Mouse (Mus musculus): Measurements from ENCODE around the gene Sec31a. TPM values are rescaled to one million over a fixed set of nuclear protein-coding genes. Genes with fewer than 3 reads are reported as not detected.

The Sec31a gene
- total and polyA plus RNA-seq, 2 experiments from 2014 or later, result 85.0 to 227 TPM

- ATAC-seq (ENCODE audit: low FRiP score) (no peak), DNase-seq (ENCODE audit: low spot score) (no peak)
- H3K4me1 ChIP-seq (ENCODE audit: insufficient read depth, low read length), result no peaks in the 10 kb centered on the region
- H3K27me3 ChIP-seq (ENCODE audit: insufficient read depth, low read length), result no peaks in the 10 kb centered on the region
- WGBS, result 78% methylated on average over 6 of the region's 6 CpGs
- TF ChIP-seq CTCF (IDR thresholded peaks at IDR 0.05), result no peak
- no peaks in the 10 kb centered on the region for H3K9me3 ChIP-seq (ENCODE audit: low read length)
- H3K27ac ChIP-seq (ENCODE audit: low read depth, low read length), result no peak overlapping the region
- H3K36me3 ChIP-seq (ENCODE audit: insufficient read depth, low read length), result no peaks in the 10 kb centered on the region
- H3K4me3 ChIP-seq (ENCODE audit: low read depth, low read length), result no peak overlapping the region
- H3K9ac ChIP-seq (replicated peaks; ENCODE audit: low read length, poor library complexity, severe bottlenecking), result no peak overlapping the region
- H3K4me2 ChIP-seq (ENCODE audit: low read depth, low read length, poor library complexity, severe bottlenecking), result no peak overlapping the region
These were observed 73.6 kb downstream of the Sec31a start for GRCm38 (mm10) chr5:100342422-100342821.

GRCm38 (mm10) chr5:100341042-100341441, 75.0 kb downstream of the Sec31a start:
- H3K9me3 ChIP-seq (ENCODE audit: low read length), result no peaks in the 10 kb centered on the region
- no peak for TF ChIP-seq CTCF (IDR thresholded peaks at IDR 0.05)

GRCm38 (mm10) chr5:100337852-100338251, 78.2 kb downstream of the Sec31a start:
- ATAC-seq (ENCODE audit: low FRiP score), result no peak
- Histone ChIP-seq H3K4me3 (ENCODE audit: low read depth, low read length) (no peak overlapping the region), H3K9me3 (ENCODE audit: low read length) (no peaks in the 10 kb centered on the region), H3K4me1 (ENCODE audit: insufficient read depth, low read length) (no peaks in the 10 kb centered on the region), H3K27ac (ENCODE audit: low read depth, low read length) (no peak overlapping the region), H3K4me2 (ENCODE audit: low read depth, low read length, poor library complexity, severe bottlenecking) (no peak overlapping the region), H3K36me3 (ENCODE audit: insufficient read depth, low read length) (no peaks in the 10 kb centered on the region), H3K9ac (replicated peaks; ENCODE audit: low read length, poor library complexity, severe bottlenecking) (no peak overlapping the region), H3K27me3 (ENCODE audit: insufficient read depth, low read length) (no peaks in the 10 kb centered on the region)
- no peak for DNase-seq (ENCODE audit: low spot score)
- TF ChIP-seq CTCF (IDR thresholded peaks at IDR 0.05), result no peak
- 88% methylated on average over 4 of the region's 4 CpGs for WGBS

More at GRCm38 (mm10) chr5:100341042-100341441, 75.0 kb downstream of the Sec31a start:
- Histone ChIP-seq H3K27me3 (ENCODE audit: insufficient read depth, low read length) (no peaks in the 10 kb centered on the region), H3K36me3 (ENCODE audit: insufficient read depth, low read length) (no peaks in the 10 kb centered on the region), H3K9ac (replicated peaks; ENCODE audit: low read length, poor library complexity, severe bottlenecking) (no peak overlapping the region), H3K4me2 (ENCODE audit: low read depth, low read length, poor library complexity, severe bottlenecking) (no peak overlapping the region), H3K27ac (ENCODE audit: low read depth, low read length) (no peak overlapping the region), H3K4me3 (ENCODE audit: low read depth, low read length) (no peak overlapping the region), H3K4me1 (ENCODE audit: insufficient read depth, low read length) (no peaks in the 10 kb centered on the region)
- 92% methylated on average over 7 of the region's 7 CpGs for WGBS
- ATAC-seq (ENCODE audit: low FRiP score) (no peak), DNase-seq (ENCODE audit: low spot score) (no peak)

- H3K4me3 ChIP-seq (ENCODE audit: low read depth, low read length), result no peak overlapping the region
- H3K9ac ChIP-seq (replicated peaks; ENCODE audit: low read length, poor library complexity, severe bottlenecking), result no peak overlapping the region
- no peak for TF ChIP-seq CTCF (IDR thresholded peaks at IDR 0.05)
- 81% methylated on average over 7 of the region's 7 CpGs for WGBS
- H3K4me1 ChIP-seq (ENCODE audit: insufficient read depth, low read length), result no peaks in the 10 kb centered on the region
- no peaks in the 10 kb centered on the region for H3K36me3 ChIP-seq (ENCODE audit: insufficient read depth, low read length)
- no peak for ATAC-seq (ENCODE audit: low FRiP score)
- no peak overlapping the region for H3K4me2 ChIP-seq (ENCODE audit: low read depth, low read length, poor library complexity, severe bottlenecking)
- no peak for DNase-seq (ENCODE audit: low spot score)
- no peaks in the 10 kb centered on the region for H3K27me3 ChIP-seq (ENCODE audit: insufficient read depth, low read length)
- no peak overlapping the region for H3K27ac ChIP-seq (ENCODE audit: low read depth, low read length)
- no peaks in the 10 kb centered on the region for H3K9me3 ChIP-seq (ENCODE audit: low read length)
These were observed 79.2 kb downstream of the Sec31a start for GRCm38 (mm10) chr5:100336876-100337275.

- Histone ChIP-seq H3K27me3 (ENCODE audit: insufficient read depth, low read length) (no peaks in the 10 kb centered on the region), H3K4me1 (ENCODE audit: insufficient read depth, low read length) (no peaks in the 10 kb centered on the region), H3K4me3 (ENCODE audit: low read depth, low read length) (no peak overlapping the region), H3K36me3 (ENCODE audit: insufficient read depth, low read length) (no peaks in the 10 kb centered on the region), H3K9ac (replicated peaks; ENCODE audit: low read length, poor library complexity, severe bottlenecking) (no peak overlapping the region), H3K27ac (ENCODE audit: low read depth, low read length) (no peak overlapping the region), H3K4me2 (ENCODE audit: low read depth, low read length, poor library complexity, severe bottlenecking) (no peak overlapping the region), H3K9me3 (ENCODE audit: low read length) (no peaks in the 10 kb centered on the region)
- 57% methylated on average over 5 of the region's 5 CpGs for WGBS
- DNase-seq (ENCODE audit: low spot score) (no peak), ATAC-seq (ENCODE audit: low FRiP score) (no peak)
- no peak for TF ChIP-seq CTCF (IDR thresholded peaks at IDR 0.05)
These were observed 80.4 kb downstream of the Sec31a start for GRCm38 (mm10) chr5:100335581-100336080.

- no peaks in the 10 kb centered on the region for H3K9me3 ChIP-seq (ENCODE audit: low read length)
- no peak overlapping the region for H3K9ac ChIP-seq (replicated peaks; ENCODE audit: low read length, poor library complexity, severe bottlenecking)
- H3K4me1 ChIP-seq (ENCODE audit: insufficient read depth, low read length), result no peaks in the 10 kb centered on the region
- no peak for DNase-seq (ENCODE audit: low spot score)
- H3K27ac ChIP-seq (ENCODE audit: low read depth, low read length), result no peak overlapping the region
- no peaks in the 10 kb centered on the region for H3K27me3 ChIP-seq (ENCODE audit: insufficient read depth, low read length)
- ATAC-seq (ENCODE audit: low FRiP score), result no peak
- no peak overlapping the region for H3K4me3 ChIP-seq (ENCODE audit: low read depth, low read length)
- H3K4me2 ChIP-seq (ENCODE audit: low read depth, low read length, poor library complexity, severe bottlenecking), result no peak overlapping the region
- H3K36me3 ChIP-seq (ENCODE audit: insufficient read depth, low read length), result no peaks in the 10 kb centered on the region
- TF ChIP-seq CTCF (IDR thresholded peaks at IDR 0.05), result no peak
- 41% methylated on average over 6 of the region's 6 CpGs for WGBS
These were observed 81.3 kb downstream of the Sec31a start for GRCm38 (mm10) chr5:100334686-100335085.

Data from midbrain, postnatal 0 days (tissue).